Mouse (Mus musculus) G1E (cell line): ENCODE results near the gene Sox30. TPM values are rescaled to one million over a fixed set of nuclear protein-coding genes. Genes with fewer than 3 reads are reported as not detected.

Source experiments
- ATAC-seq: 2 replicates; pipeline ENCODE4 v1.8.0; 2016; ENCODE audit warnings: mild to moderate bottlenecking; ENCODE audit not compliant: insufficient number of reproducible peaks, poor library complexity, low FRiP score, severe bottlenecking; ENCODE audit errors: extremely low read depth
- DNase-seq: peaks from one replicate; pipeline ENCODE4 v3.0.0; 2012; ENCODE audit warnings: low spot score
- H3K27me3 ChIP-seq: 2 replicates; pipeline ENCODE4 v1.6.1; 2012; ENCODE audit warnings: mild to moderate bottlenecking, low read length, inconsistent platforms; ENCODE audit not compliant: insufficient read depth
- H3K36me3 ChIP-seq: replicated peaks from 2 replicates; pipeline ENCODE3; 2012; ENCODE audit warnings: mild to moderate bottlenecking, inconsistent platforms
- H3K4me1 ChIP-seq: 2 replicates; pipeline ENCODE4 v1.6.1; 2012; ENCODE audit warnings: low read depth, low read length, inconsistent platforms, mixed read lengths; ENCODE audit not compliant: insufficient read depth
- H3K4me3 ChIP-seq: 2 replicates; pipeline ENCODE4 v1.5.1; 2012; ENCODE audit warnings: low read depth, mild to moderate bottlenecking, inconsistent platforms, low read length, moderate library complexity, mixed read lengths
- H3K9me3 ChIP-seq: replicated peaks from 2 replicates; pipeline ENCODE4 v1.6.1; 2012; ENCODE audit warnings: inconsistent platforms
- CTCF ChIP-seq: IDR thresholded peaks from 2 replicates; pipeline ENCODE4 v1.5.1; 2012; ENCODE audit warnings: low read depth, low read length, inconsistent platforms, mixed read lengths
- GATA1 ChIP-seq: IDR thresholded peaks from 2 replicates; pipeline ENCODE4 v1.6.1; 2012; ENCODE audit warnings: borderline replicate concordance, low read length, inconsistent platforms, mixed read lengths
- GATA2 ChIP-seq: IDR thresholded peaks from 2 replicates; pipeline ENCODE4 v1.6.1; 2012; ENCODE audit warnings: low read depth, low read length, inconsistent platforms, borderline replicate concordance
- POLR2AphosphoS5 ChIP-seq: IDR thresholded peaks from 2 replicates; pipeline ENCODE4 v1.6.1; 2012; ENCODE audit warnings: low read depth, low read length, inconsistent platforms; ENCODE audit not compliant: insufficient replicate concordance
- TAL1 ChIP-seq: conservative IDR thresholded peaks from 2 replicates; pipeline ENCODE4 v1.6.1; 2012; ENCODE audit warnings: low read depth, low read length, inconsistent platforms, mixed read lengths
- polyA plus RNA-seq: library from polyadenylated mRNA; stranded (reverse); fragments of >175 nt; gene quantifications from 2 replicates; pipeline ENCODE4 v1.2.3, GENCODE M21; 2012
- total RNA-seq, 2 experiments: library from RNA; stranded (forward) in 1 of 2; stranded (reverse) in 1 of 2; fragments of 200-1000 nt in 1 of 2; fragments of >200 nt in 1 of 2; fragmentation: Nextera tagmentation in 1 of 2; gene quantifications; 2 replicates each; pipeline ENCODE4 v1.2.3; 2014 to 2017

Sox30 gene
- total and polyA plus RNA-seq, 3 experiments, result 0.05 TPM; not detected in 2

- Histone ChIP-seq H3K4me3 (no peak overlapping the region), H3K9me3 (no peaks in the 10 kb centered on the region), H3K36me3 (no peaks in the 10 kb centered on the region), H3K4me1 (peaks cover 4% of the 10 kb centered on the region; the same call in 1 of the 2 replicates), H3K27me3 (peaks cover 6% of the 10 kb centered on the region; the same call in 1 of the 2 replicates)
- TF ChIP-seq POLR2AphosphoS5 (no peak), CTCF (no peak), TAL1 (no peak), GATA2 (no peak), GATA1 (no peak)
- DNase-seq (no peak), ATAC-seq (no peak)
Observed at GRCm38 (mm10) chr11:45960003-45960402, 20.1 kb upstream of the Sox30 start.

- no peak for ATAC-seq
- Histone ChIP-seq H3K4me1 (no peaks in the 10 kb centered on the region), H3K9me3 (no peaks in the 10 kb centered on the region), H3K4me3 (no peak overlapping the region), H3K27me3 (peaks cover 13% of the 10 kb centered on the region), H3K36me3 (no peaks in the 10 kb centered on the region)
- no peak for TF ChIP-seq GATA2
- no peak for TF ChIP-seq POLR2AphosphoS5
- TF ChIP-seq TAL1, result no peak
- no peak for TF ChIP-seq GATA1
- no peak for TF ChIP-seq CTCF
- no peak for DNase-seq
Observed at GRCm38 (mm10) chr11:45966896-45967295, 13.2 kb upstream of the Sox30 start.

DNA sequence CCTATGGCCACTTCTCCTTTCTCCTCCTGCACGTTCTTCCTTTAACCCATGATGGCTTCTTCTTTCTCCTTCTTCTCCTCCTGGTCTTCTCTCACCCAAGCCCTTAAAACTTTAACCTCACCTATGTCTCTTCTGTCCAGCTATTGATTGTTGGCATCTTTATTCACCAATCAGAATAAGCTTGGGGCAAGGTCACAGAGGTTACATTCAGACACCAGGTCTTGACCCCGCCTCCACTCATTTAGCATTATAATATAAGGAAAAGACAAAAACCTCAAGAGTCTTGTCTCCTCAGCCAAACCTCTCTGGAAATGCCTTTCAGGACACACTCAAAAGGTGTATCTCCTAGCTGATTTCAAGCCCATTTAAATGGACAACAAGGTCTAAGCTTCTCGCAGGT is 11.6 kb upstream of the Sox30 start:
- no peak for ATAC-seq
- TF ChIP-seq GATA2, result no peak
- no peaks in the 10 kb centered on the region for H3K36me3 ChIP-seq
- H3K27me3 ChIP-seq, result peaks cover 16% of the 10 kb centered on the region
- no peak for DNase-seq
- H3K4me3 ChIP-seq, result no peak overlapping the region
- H3K9me3 ChIP-seq, result no peaks in the 10 kb centered on the region
- no peaks in the 10 kb centered on the region for H3K4me1 ChIP-seq

- ATAC-seq, result no peak
- no peaks in the 10 kb centered on the region for H3K4me1 ChIP-seq
- no peaks in the 10 kb centered on the region for H3K36me3 ChIP-seq
- TF ChIP-seq TAL1 (no peak), GATA2 (no peak), GATA1 (no peak), POLR2AphosphoS5 (no peak), CTCF (no peak)
- H3K4me3 ChIP-seq, result no peak overlapping the region
- peaks cover 21% of the 10 kb centered on the region for H3K27me3 ChIP-seq
- no peak for DNase-seq
- H3K9me3 ChIP-seq, result no peaks in the 10 kb centered on the region
Observed at GRCm38 (mm10) chr11:45973635-45974034, 6.5 kb upstream of the Sox30 start.

DNA sequence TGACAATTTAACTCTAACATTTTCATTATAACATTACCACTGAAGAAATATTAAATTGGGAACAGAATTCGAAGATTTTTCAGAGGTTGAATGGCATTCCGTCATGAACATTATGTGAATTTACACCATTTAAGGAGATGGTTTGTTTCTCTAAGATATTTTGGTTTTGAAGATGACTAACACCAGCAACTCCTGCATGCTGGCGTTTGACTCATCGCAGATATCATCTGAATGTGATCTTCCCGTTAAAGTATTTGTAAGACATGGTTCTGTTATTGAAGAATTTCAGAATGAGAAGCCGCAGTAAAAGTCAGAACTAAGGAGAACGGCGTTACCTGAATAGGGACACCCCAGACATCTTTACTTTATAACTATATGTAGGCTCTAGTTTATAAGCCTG is 5.6 kb upstream of the Sox30 start:
- Histone ChIP-seq H3K27me3 (peaks cover 21% of the 10 kb centered on the region), H3K4me1 (no peaks in the 10 kb centered on the region), H3K4me3 (no peak overlapping the region), H3K9me3 (no peaks in the 10 kb centered on the region), H3K36me3 (no peaks in the 10 kb centered on the region)
- no peak for TF ChIP-seq CTCF
- no peak for TF ChIP-seq GATA2
- TF ChIP-seq GATA1, result no peak
- TF ChIP-seq POLR2AphosphoS5, result no peak
- DNase-seq (no peak), ATAC-seq (no peak)

DNA sequence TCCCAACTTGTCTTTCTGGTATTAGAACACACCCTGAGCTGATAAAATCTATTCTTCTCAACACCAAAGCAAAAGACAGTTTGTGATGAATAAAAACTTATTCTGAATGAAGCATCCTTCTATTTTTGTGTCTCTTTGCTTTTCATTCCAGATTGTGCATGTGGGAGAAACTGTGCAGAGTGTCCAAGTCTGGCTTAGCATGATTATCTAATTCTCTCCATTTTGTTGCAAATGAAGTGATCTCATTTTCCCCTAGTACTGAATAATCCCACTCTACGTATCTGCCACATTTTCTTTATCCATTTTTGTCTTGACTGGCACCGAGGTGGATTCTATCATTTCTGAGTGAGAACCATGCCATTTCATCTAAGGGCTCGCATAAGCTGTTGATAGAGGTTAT is 4.0 kb upstream of the Sox30 start:
- DNase-seq (no peak), ATAC-seq (no peak)
- H3K27me3 ChIP-seq, result peaks cover 19% of the 10 kb centered on the region
- H3K4me1 ChIP-seq, result no peaks in the 10 kb centered on the region
- peaks cover 9% of the 10 kb centered on the region for H3K9me3 ChIP-seq
- no peaks in the 10 kb centered on the region for H3K36me3 ChIP-seq
- TF ChIP-seq CTCF, result no peak
- no peak for TF ChIP-seq TAL1
- no peak for TF ChIP-seq GATA2
- no peak for TF ChIP-seq GATA1
- TF ChIP-seq POLR2AphosphoS5, result no peak
- no peak overlapping the region for H3K4me3 ChIP-seq

DNA sequence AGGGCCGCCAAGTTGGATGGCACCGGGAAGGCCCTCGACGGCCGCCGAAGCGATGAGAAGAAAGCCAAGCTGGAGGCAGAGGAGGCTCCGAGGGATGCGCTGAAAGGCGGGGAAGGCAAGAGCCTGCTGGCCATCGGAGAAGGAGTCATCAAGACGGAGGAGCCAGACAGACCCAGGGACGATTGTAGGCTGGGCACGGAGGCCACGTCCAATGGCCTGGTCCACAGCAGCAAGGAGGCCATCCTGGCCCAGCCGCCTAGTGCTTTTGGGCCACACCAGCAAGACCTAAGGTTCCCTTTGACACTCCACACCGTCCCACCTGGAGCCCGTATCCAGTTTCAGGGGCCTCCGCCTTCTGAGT is 763 bp downstream of the Sox30 start:
- no peak for ATAC-seq
- DNase-seq, result no peak
- H3K4me3 ChIP-seq, result no peak overlapping the region

More for the DNA sequence above, 763 bp downstream of the Sox30 start:
- Histone ChIP-seq H3K36me3 (no peaks in the 10 kb centered on the region), H3K27me3 (peaks cover 3% of the 10 kb centered on the region; the same call in 1 of the 2 replicates), H3K4me1 (no peaks in the 10 kb centered on the region), H3K9me3 (peaks cover 9% of the 10 kb centered on the region)
- TF ChIP-seq GATA2 (no peak), POLR2AphosphoS5 (no peak), TAL1 (no peak), CTCF (no peak), GATA1 (no peak)
